ENCODE assay signal across 11 mouse cellular contexts in the genomic region with DNA sequence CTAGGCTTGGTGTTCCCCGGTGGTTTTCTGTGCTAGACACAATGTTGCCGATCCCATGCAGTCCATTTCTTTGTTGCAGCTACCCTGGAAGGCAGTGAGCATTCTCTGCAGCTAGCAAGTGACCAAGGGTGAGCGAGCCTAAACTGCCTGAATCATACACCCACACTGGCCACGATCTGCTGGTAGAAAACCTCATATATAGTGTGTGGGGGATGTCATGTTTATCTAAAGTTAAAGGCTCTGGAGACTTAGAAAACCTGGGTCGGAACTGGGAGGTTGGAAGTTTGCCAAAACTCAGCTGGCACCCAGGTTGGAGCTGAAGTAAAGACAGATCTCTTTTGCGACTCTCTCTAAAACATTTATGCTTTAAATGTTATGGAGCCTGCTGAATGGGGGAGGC. TPM values are rescaled to one million over a fixed set of nuclear protein-coding genes. Genes with fewer than 3 reads are reported as not detected.
DNase-seq lines count a peak whose midpoint lies in the region; ATAC-seq and TF ChIP-seq lines count a peak whose summit lies in the region.
"Had no signal": no experiment of that assay in that cellular context is flagged by ENCODE, and none has a peak within 500 bp of the region (broad histone marks: within the 10 kb centered on the region; RNA-seq: fewer than 3 reads in every experiment).

No protein-coding gene starts in this region.

- H3K27ac ChIP-seq in kidney, postnatal 0 days = no peak overlapping the region
- H3K27ac ChIP-seq in stomach, embryonic 15.5 days = peak overlapping the region; percentile 72
- no peak overlapping the region for H3K27ac ChIP-seq in thymus, adult 2 months (ENCODE audit: control insufficient read depth, insufficient read depth, low read length)
- H3K27ac ChIP-seq: hindbrain, embryonic 13.5 days had no signal

- 16% methylated on average over 6 of the region's 6 CpGs for WGBS in kidney, postnatal 0 days
- 18% methylated on average over 6 of the region's 6 CpGs for WGBS in stomach, embryonic 15.5 days
- WGBS in thymus, adult 2 months = 70% methylated on average over 6 of the region's 6 CpGs

- H3K9ac ChIP-seq in kidney, postnatal 0 days (ENCODE audit: low read depth, low read length) = no peak overlapping the region
- H3K9ac ChIP-seq in stomach, embryonic 15.5 days = no peak overlapping the region
- H3K9ac ChIP-seq: hindbrain, embryonic 13.5 days had no signal

- TF ChIP-seq CTCF in kidney, postnatal 0 days (IDR thresholded peaks at IDR 0.05; ENCODE audit: low read depth) = no peak
- TF ChIP-seq CTCF in thymus, adult 2 months (IDR thresholded peaks at IDR 0.05; ENCODE audit: borderline replicate concordance, control insufficient read depth, extremely low read depth, insufficient read depth, low read length, poor library complexity) = no peak

- peaks cover 7% of the 10 kb centered on the region; the same call in 1 of the 2 replicates for H3K4me1 ChIP-seq in kidney, postnatal 0 days (replicated peaks; ENCODE audit: insufficient read depth, low read length)
- H3K4me1 ChIP-seq in stomach, embryonic 15.5 days = peaks cover 5% of the 10 kb centered on the region; the same call in 1 of the 2 replicates
- peaks cover 10% of the 10 kb centered on the region for H3K4me1 ChIP-seq in thymus, adult 2 months (replicated peaks; ENCODE audit: control insufficient read depth, insufficient read depth, low read length)

- no peaks in the 10 kb centered on the region for H3K27me3 ChIP-seq in kidney, postnatal 0 days (ENCODE audit: insufficient read depth, low read length)
- H3K27me3 ChIP-seq in stomach, embryonic 15.5 days (replicated peaks) = no peaks in the 10 kb centered on the region
- H3K27me3 ChIP-seq in thymus, adult 2 months (ENCODE audit: control insufficient read depth, insufficient read depth, low read length) = no peaks in the 10 kb centered on the region
- H3K27me3 ChIP-seq: hindbrain, embryonic 13.5 days had no signal

- no peaks in the 10 kb centered on the region for H3K9me3 ChIP-seq in kidney, postnatal 0 days (replicated peaks; ENCODE audit: low read length)
- H3K9me3 ChIP-seq in stomach, embryonic 15.5 days = no peaks in the 10 kb centered on the region
- H3K9me3 ChIP-seq: hindbrain, embryonic 13.5 days had no signal

- ATAC-seq in kidney, postnatal 0 days (replicated peaks; ENCODE audit: low FRiP score, low read depth) = no peak; the same call in 1 of the 2 replicates
- ATAC-seq in stomach, embryonic 15.5 days (ENCODE audit: insufficient read depth, low FRiP score, low read depth) = peak; percentile 70; the same call in 1 of the 2 replicates
- no peak for ATAC-seq in activated CD4-positive, CD25-positive, alpha-beta regulatory T cell, adult 4 months

- DNase-seq in kidney, postnatal 0 days (ENCODE audit: low spot score) = peak; percentile 74
- no peak for DNase-seq in kidney, postnatal 36 days
- peak; percentile 41 for DNase-seq in ovary, postnatal 14 days (ENCODE audit: low spot score)
- no peak for DNase-seq in ovary, adult 18-20 months (ENCODE audit: low spot score)
- DNase-seq in brain, adult 2 months (ENCODE audit: low read depth, low spot score) = peak; percentile 60
- DNase-seq in thymus, adult 2 months = no peak
- DNase-seq: adrenal gland, postnatal 36 days; cerebellum, adult 2 months had no signal

- no peak overlapping the region for H3K4me2 ChIP-seq in kidney, postnatal 0 days (ENCODE audit: low read length)
- H3K4me2 ChIP-seq in stomach, embryonic 15.5 days = peak overlapping the region; percentile 3; the same call in 1 of the 2 replicates
- H3K4me2 ChIP-seq: hindbrain, embryonic 13.5 days had no signal

- no peaks in the 10 kb centered on the region for H3K36me3 ChIP-seq in kidney, postnatal 0 days (ENCODE audit: insufficient read depth, low read length)
- no peaks in the 10 kb centered on the region for H3K36me3 ChIP-seq in stomach, embryonic 15.5 days
- H3K36me3 ChIP-seq in thymus, adult 2 months (ENCODE audit: control insufficient read depth, insufficient read depth, low read length) = no peaks in the 10 kb centered on the region
- H3K36me3 ChIP-seq: hindbrain, embryonic 13.5 days had no signal

- H3K4me3 ChIP-seq in kidney, postnatal 0 days (replicated peaks; ENCODE audit: low read depth, low read length) = no peak overlapping the region
- no peak overlapping the region for H3K4me3 ChIP-seq in stomach, embryonic 15.5 days (replicated peaks)
- H3K4me3 ChIP-seq in thymus, adult 2 months (ENCODE audit: control insufficient read depth, insufficient read depth, low read length) = no peak overlapping the region
- H3K4me3 ChIP-seq: hindbrain, embryonic 13.5 days had no signal

- no peak for TF ChIP-seq POLR2A in thymus, adult 2 months (IDR thresholded peaks at IDR 0.05; ENCODE audit: control insufficient read depth, extremely low read depth, insufficient read depth, low read length, poor library complexity)

RNA-seq across cellular contexts. Expression of a gene that starts 10.4 kb away (rescaled TPM):
- 460 and 470 TPM in 2 replicates for polyA plus RNA-seq in kidney, postnatal 0 days (2015; fragmentation: Nextera tagmentation; extraction: Ambion mirVana)
- 502 and 547 TPM in 2 replicates for polyA plus RNA-seq in stomach, embryonic 15.5 days (2015; fragmentation: Nextera tagmentation; extraction: Ambion mirVana)
- polyA plus RNA-seq in activated CD4-positive, CD25-positive, alpha-beta regulatory T cell, adult 4 months (2017; shearing (Covaris generic)) = 10 to 100 TPM; 72.8 to 83.1 TPM
- 115 and 117 TPM in 2 replicates for polyA plus RNA-seq in thymus, adult 2 months (2012; rRNA removed)

Comparison
In these comparisons a context has a peak if more than half of its experiments do, and no peak if none do; other contexts are left out.
1. DNase-seq: peak in kidney, postnatal 0 days (single experiment), ovary, postnatal 14 days (single experiment) and brain, adult 2 months (single experiment); none in kidney, postnatal 36 days (0 of 2), ovary, adult 18-20 months (single experiment) and thymus, adult 2 months (single experiment).